Mouse (Mus musculus): Measurements from ENCODE around the gene Ddx25. TPM values are rescaled to one million over a fixed set of nuclear protein-coding genes. Genes with fewer than 3 reads are reported as not detected.

Gene Ddx25
- polyA plus RNA-seq, 1 experiment = not detected

GRCm38 (mm10) chr9:35564536-35565240 is 6.4 kb upstream of the Ddx25 start:
- no peak overlapping the region for H3K27ac ChIP-seq (ENCODE audit: insufficient read depth, low read depth, low read length)
- TF ChIP-seq POLR2A (IDR thresholded peaks at IDR 0.05; ENCODE audit: borderline replicate concordance, low read depth, low read length) (no peak), CTCF (IDR thresholded peaks at IDR 0.05; ENCODE audit: low read depth, low read length) (no peak)
- H3K4me3 ChIP-seq (ENCODE audit: insufficient read depth, low read length) = no peak overlapping the region
- H3K4me1 ChIP-seq (ENCODE audit: control insufficient read depth, insufficient read depth, low read length) = peaks cover 15% of the 10 kb centered on the region

GRCm38 (mm10) chr9:35561583-35561982 is 3.3 kb upstream of the Ddx25 start:
- Histone ChIP-seq H3K4me1 (ENCODE audit: control insufficient read depth, insufficient read depth, low read length) (peaks cover 14% of the 10 kb centered on the region), H3K4me3 (ENCODE audit: insufficient read depth, low read length) (no peak overlapping the region), H3K27ac (ENCODE audit: insufficient read depth, low read depth, low read length) (no peak overlapping the region)
- TF ChIP-seq POLR2A (IDR thresholded peaks at IDR 0.05; ENCODE audit: borderline replicate concordance, low read depth, low read length) (no peak), CTCF (IDR thresholded peaks at IDR 0.05; ENCODE audit: low read depth, low read length) (no peak)

- no peak overlapping the region for H3K27ac ChIP-seq (ENCODE audit: insufficient read depth, low read depth, low read length)
- H3K4me1 ChIP-seq (ENCODE audit: control insufficient read depth, insufficient read depth, low read length) = peaks cover 14% of the 10 kb centered on the region
- no peak for TF ChIP-seq POLR2A (IDR thresholded peaks at IDR 0.05; ENCODE audit: borderline replicate concordance, low read depth, low read length)
- no peak for TF ChIP-seq CTCF (IDR thresholded peaks at IDR 0.05; ENCODE audit: low read depth, low read length)
- no peak overlapping the region for H3K4me3 ChIP-seq (ENCODE audit: insufficient read depth, low read length)
These were observed 2.7 kb upstream of the Ddx25 start for GRCm38 (mm10) chr9:35561076-35561475.

GRCm38 (mm10) chr9:35559009-35559890 is 922 bp upstream of the Ddx25 start:
- Histone ChIP-seq H3K4me1 (ENCODE audit: control insufficient read depth, insufficient read depth, low read length) (peaks cover 14% of the 10 kb centered on the region), H3K27ac (ENCODE audit: insufficient read depth, low read depth, low read length) (peak overlapping the region; percentile 55)
- TF ChIP-seq POLR2A (IDR thresholded peaks at IDR 0.05; ENCODE audit: borderline replicate concordance, low read depth, low read length) (no peak), CTCF (IDR thresholded peaks at IDR 0.05; ENCODE audit: low read depth, low read length) (no peak)

GRCm38 (mm10) chr9:35556494-35557102 is 1.7 kb downstream of the Ddx25 start:
- TF ChIP-seq CTCF (IDR thresholded peaks at IDR 0.05; ENCODE audit: low read depth, low read length) (no peak), POLR2A (IDR thresholded peaks at IDR 0.05; ENCODE audit: borderline replicate concordance, low read depth, low read length) (no peak)
- peaks cover 10% of the 10 kb centered on the region for H3K4me1 ChIP-seq (ENCODE audit: control insufficient read depth, insufficient read depth, low read length)
- H3K4me3 ChIP-seq (ENCODE audit: insufficient read depth, low read length) = no peak overlapping the region
- no peak overlapping the region for H3K27ac ChIP-seq (ENCODE audit: insufficient read depth, low read depth, low read length)

More at GRCm38 (mm10) chr9:35559009-35559890, 922 bp upstream of the Ddx25 start:
- H3K4me3 ChIP-seq (ENCODE audit: insufficient read depth, low read length) = peak overlapping the region; percentile 85

GRCm38 (mm10) chr9:35548455-35548854 is 9.9 kb downstream of the Ddx25 start:
- TF ChIP-seq CTCF (IDR thresholded peaks at IDR 0.05; ENCODE audit: low read depth, low read length) = no peak
- TF ChIP-seq POLR2A (IDR thresholded peaks at IDR 0.05; ENCODE audit: borderline replicate concordance, low read depth, low read length) = no peak
- Histone ChIP-seq H3K4me1 (ENCODE audit: control insufficient read depth, insufficient read depth, low read length) (0 out of 2 replicates have a peak, but pooled peaks cover 3% of the 10 kb centered on the region), H3K27ac (ENCODE audit: insufficient read depth, low read depth, low read length) (no peak overlapping the region)

GRCm38 (mm10) chr9:35546745-35547144 is 11.6 kb downstream of the Ddx25 start:
- 0 out of 2 replicates have a peak, but pooled peaks cover 3% of the 10 kb centered on the region for H3K4me1 ChIP-seq (ENCODE audit: control insufficient read depth, insufficient read depth, low read length)
- peak overlapping the region; percentile 22; the same call in 1 of the 2 replicates for H3K4me3 ChIP-seq (ENCODE audit: insufficient read depth, low read length)
- no peak overlapping the region for H3K27ac ChIP-seq (ENCODE audit: insufficient read depth, low read depth, low read length)
- TF ChIP-seq CTCF (IDR thresholded peaks at IDR 0.05; ENCODE audit: low read depth, low read length) = no peak
- no peak for TF ChIP-seq POLR2A (IDR thresholded peaks at IDR 0.05; ENCODE audit: borderline replicate concordance, low read depth, low read length)

More at GRCm38 (mm10) chr9:35548455-35548854, 9.9 kb downstream of the Ddx25 start:
- no peak overlapping the region for H3K4me3 ChIP-seq (ENCODE audit: insufficient read depth, low read length)

GRCm38 (mm10) chr9:35545704-35546103 is 12.6 kb downstream of the Ddx25 start:
- TF ChIP-seq POLR2A (IDR thresholded peaks at IDR 0.05; ENCODE audit: borderline replicate concordance, low read depth, low read length) (no peak), CTCF (IDR thresholded peaks at IDR 0.05; ENCODE audit: low read depth, low read length) (no peak)
- Histone ChIP-seq H3K27ac (ENCODE audit: insufficient read depth, low read depth, low read length) (no peak overlapping the region), H3K4me3 (ENCODE audit: insufficient read depth, low read length) (no peak overlapping the region), H3K4me1 (ENCODE audit: control insufficient read depth, insufficient read depth, low read length) (0 out of 2 replicates have a peak, but pooled peaks cover 3% of the 10 kb centered on the region)

GRCm38 (mm10) chr9:35544666-35545065 is 13.7 kb downstream of the Ddx25 start:
- Histone ChIP-seq H3K4me3 (ENCODE audit: insufficient read depth, low read length) (no peak overlapping the region), H3K4me1 (ENCODE audit: control insufficient read depth, insufficient read depth, low read length) (0 out of 2 replicates have a peak, but pooled peaks cover 3% of the 10 kb centered on the region), H3K27ac (ENCODE audit: insufficient read depth, low read depth, low read length) (no peak overlapping the region)
- no peak for TF ChIP-seq POLR2A (IDR thresholded peaks at IDR 0.05; ENCODE audit: borderline replicate concordance, low read depth, low read length)
- no peak for TF ChIP-seq CTCF (IDR thresholded peaks at IDR 0.05; ENCODE audit: low read depth, low read length)
